Mouse (Mus musculus) small intestine, adult 2 months (tissue): Measurements from ENCODE around the gene Klkb1. TPM values are rescaled to one million over a fixed set of nuclear protein-coding genes. Genes with fewer than 3 reads are reported as not detected.

ENCODE experiments used
- H3K27ac ChIP-seq: fragments of 200-500 bp; 2 replicates; pipeline ENCODE4 v1.5.1; 2012; ENCODE audit warnings: low read depth, low read length, control low read depth, inconsistent platforms; ENCODE audit not compliant: insufficient read depth
- H3K27me3 ChIP-seq: fragments of 200-500 bp; 2 replicates; pipeline ENCODE4 v1.6.1; 2012; ENCODE audit warnings: mild to moderate bottlenecking, moderate library complexity, low read length, inconsistent platforms; ENCODE audit not compliant: control insufficient read depth, insufficient read depth
- H3K36me3 ChIP-seq: fragments of 200-500 bp; 2 replicates; pipeline ENCODE4 v1.6.1; 2012; ENCODE audit warnings: mild to moderate bottlenecking, low read length, control low read depth, inconsistent platforms; ENCODE audit not compliant: control insufficient read depth, insufficient read depth
- H3K4me1 ChIP-seq: fragments of 200-500 bp; 2 replicates; pipeline ENCODE4 v1.6.1; 2012; ENCODE audit warnings: low read length, inconsistent platforms, mixed read lengths; ENCODE audit not compliant: control insufficient read depth, insufficient read depth, insufficient read length
- H3K4me3 ChIP-seq: fragments of 200-500 bp; 2 replicates; pipeline ENCODE4 v1.5.1; 2012; ENCODE audit warnings: low read depth, mild to moderate bottlenecking, control low read depth, inconsistent platforms, low read length, moderate library complexity
- CTCF ChIP-seq: fragments of 200-500 bp; IDR thresholded peaks from 2 replicates; pipeline ENCODE4 v1.5.1; 2012; ENCODE audit warnings: low read depth, mild to moderate bottlenecking, control low read depth, inconsistent platforms, low read length, moderate library complexity, mixed read lengths; ENCODE audit not compliant: insufficient replicate concordance, insufficient read length; ENCODE audit errors: extremely low read depth
- POLR2A ChIP-seq: fragments of 200-500 bp; IDR thresholded peaks from 2 replicates; pipeline ENCODE4 v1.6.1; 2012; ENCODE audit warnings: low read depth, mild to moderate bottlenecking, control low read depth, inconsistent platforms, low read length, moderate library complexity
- WGBS: fragments of 180-500 bp; shearing (Covaris S2); methylation state at CpG from one replicate; pipeline ENCODE4 v1.1.7; 2018; 5-methylcytosine and 5-hydroxymethylcytosine counted together
- polyA plus RNA-seq: library from polyadenylated mRNA; depleted of rRNA; stranded (reverse); fragments of >200 nt; gene quantifications from 2 replicates; pipeline ENCODE4 v1.2.3, GENCODE M21; 2012

Gene Klkb1
- polyA plus RNA-seq, 1 experiment, result 0.25 TPM

GRCm38 (mm10) chr8:45305479-45305878, 10.8 kb upstream of the Klkb1 start:
- Histone ChIP-seq H3K27me3 (no peaks in the 10 kb centered on the region), H3K27ac (no peak overlapping the region), H3K36me3 (peaks cover 42% of the 10 kb centered on the region), H3K4me3 (no peak overlapping the region), H3K4me1 (no peaks in the 10 kb centered on the region)
- 84% methylated on average over 1 of the region's 1 CpGs for WGBS
- TF ChIP-seq CTCF (no peak), POLR2A (no peak)

- Histone ChIP-seq H3K4me1 (no peaks in the 10 kb centered on the region), H3K36me3 (peaks cover 32% of the 10 kb centered on the region), H3K4me3 (no peak overlapping the region), H3K27me3 (no peaks in the 10 kb centered on the region), H3K27ac (no peak overlapping the region)
- TF ChIP-seq CTCF (no peak), POLR2A (no peak)
- 85% methylated on average over 3 of the region's 3 CpGs for WGBS
Observed at GRCm38 (mm10) chr8:45304354-45304753, 9.7 kb upstream of the Klkb1 start.

GRCm38 (mm10) chr8:45302390-45302789, 7.7 kb upstream of the Klkb1 start:
- TF ChIP-seq POLR2A (no peak), CTCF (no peak)
- H3K27me3 ChIP-seq, result no peaks in the 10 kb centered on the region
- 84% methylated on average over 8 of the region's 8 CpGs for WGBS
- no peak overlapping the region for H3K27ac ChIP-seq
- peaks cover 18% of the 10 kb centered on the region for H3K36me3 ChIP-seq
- no peaks in the 10 kb centered on the region for H3K4me1 ChIP-seq
- no peak overlapping the region for H3K4me3 ChIP-seq

GRCm38 (mm10) chr8:45295276-45295675, 617 bp upstream of the Klkb1 start:
- Histone ChIP-seq H3K4me3 (no peak overlapping the region), H3K27me3 (no peaks in the 10 kb centered on the region), H3K4me1 (no peaks in the 10 kb centered on the region), H3K36me3 (no peaks in the 10 kb centered on the region), H3K27ac (no peak overlapping the region)
- WGBS, result 91% methylated on average over 6 of the region's 6 CpGs
- TF ChIP-seq POLR2A (no peak), CTCF (no peak)

GRCm38 (mm10) chr8:45291790-45292189, 2.9 kb downstream of the Klkb1 start:
- 86% methylated on average over 2 of the region's 2 CpGs for WGBS
- Histone ChIP-seq H3K27me3 (no peaks in the 10 kb centered on the region), H3K4me3 (no peak overlapping the region), H3K36me3 (no peaks in the 10 kb centered on the region), H3K4me1 (no peaks in the 10 kb centered on the region), H3K27ac (no peak overlapping the region)
- no peak for TF ChIP-seq POLR2A
- no peak for TF ChIP-seq CTCF

- 36% methylated on average over 8 of the region's 8 CpGs for WGBS
- TF ChIP-seq POLR2A (no peak), CTCF (no peak)
- no peaks in the 10 kb centered on the region for H3K36me3 ChIP-seq
- no peak overlapping the region for H3K27ac ChIP-seq
- H3K4me1 ChIP-seq, result peaks cover 4% of the 10 kb centered on the region; the same call in 1 of the 2 replicates
- H3K27me3 ChIP-seq, result no peaks in the 10 kb centered on the region
- H3K4me3 ChIP-seq, result no peak overlapping the region
Observed at GRCm38 (mm10) chr8:45281630-45282029, 13.0 kb downstream of the Klkb1 start.

- TF ChIP-seq POLR2A (no peak), CTCF (no peak)
- Histone ChIP-seq H3K27me3 (no peaks in the 10 kb centered on the region), H3K27ac (no peak overlapping the region), H3K4me3 (no peak overlapping the region), H3K4me1 (peaks cover under 1% of the 10 kb centered on the region; the same call in 1 of the 2 replicates), H3K36me3 (no peaks in the 10 kb centered on the region)
- WGBS, result 79% methylated on average over 3 of the region's 3 CpGs
Observed at GRCm38 (mm10) chr8:45277453-45277852, 17.2 kb downstream of the Klkb1 start.
